Mouse (Mus musculus) telencephalon, adult 2 months (tissue): ENCODE measurements at regions not wholly inside any gene's neighbourhood (a gene's known extent, or its start where the extent isn't known, plus 50 kb on each side); places are given as distances from the start of the nearest gene placed in this dataset.

Source experiments
- DNase-seq: peaks from one replicate; pipeline ENCODE4 v3.0.0-alpha.2; 2011; ENCODE audit warnings: low read depth, low spot score

- no peak for DNase-seq
Observed at GRCm38 (mm10) chr15:38569011-38569640, 1143.8 kb downstream of the 4930447A16Rik start.

GRCm38 (mm10) chr15:38570144-38570543 is 1144.8 kb downstream of the 4930447A16Rik start:
- DNase-seq = no peak

- no peak for DNase-seq
Observed at GRCm38 (mm10) chr15:38570735-38571134, 1145.4 kb downstream of the 4930447A16Rik start.

GRCm38 (mm10) chr15:38572652-38573051 is 1147.3 kb downstream of the 4930447A16Rik start:
- DNase-seq = no peak

GRCm38 (mm10) chr15:38574447-38574846 is 1149.1 kb downstream of the 4930447A16Rik start:
- no peak for DNase-seq

GRCm38 (mm10) chr15:38575254-38575653 is 1149.9 kb downstream of the 4930447A16Rik start:
- DNase-seq = no peak

GRCm38 (mm10) chr15:38577691-38578090 is 1152.3 kb downstream of the 4930447A16Rik start:
- DNase-seq = no peak

- DNase-seq = no peak
Observed at GRCm38 (mm10) chr15:38579481-38579880, 1154.1 kb downstream of the 4930447A16Rik start.

GRCm38 (mm10) chr15:38583500-38583899 is 1158.1 kb downstream of the 4930447A16Rik start:
- DNase-seq = no peak

- DNase-seq = no peak
Observed at GRCm38 (mm10) chr15:38584425-38584824, 1159.1 kb downstream of the 4930447A16Rik start.

GRCm38 (mm10) chr15:38585610-38586009 is 1160.3 kb downstream of the 4930447A16Rik start:
- peak; percentile 39 for DNase-seq

- no peak for DNase-seq
Observed at GRCm38 (mm10) chr15:38586594-38586993, 1161.2 kb downstream of the 4930447A16Rik start.

GRCm38 (mm10) chr15:38588268-38588667 is 1162.9 kb downstream of the 4930447A16Rik start:
- DNase-seq = no peak

- DNase-seq = no peak
Observed at GRCm38 (mm10) chr15:38589010-38589409, 1163.7 kb downstream of the 4930447A16Rik start.

- DNase-seq = no peak
Observed at GRCm38 (mm10) chr15:38589675-38590074, 1164.3 kb downstream of the 4930447A16Rik start.

GRCm38 (mm10) chr15:38594095-38594494 is 1168.7 kb downstream of the 4930447A16Rik start:
- no peak for DNase-seq

GRCm38 (mm10) chr15:38594747-38595146 is 1169.4 kb downstream of the 4930447A16Rik start:
- DNase-seq = no peak

GRCm38 (mm10) chr15:38595820-38596219 is 1170.5 kb downstream of the 4930447A16Rik start:
- DNase-seq = no peak

- DNase-seq = no peak
Observed at GRCm38 (mm10) chr15:38597458-38597857, 1172.1 kb downstream of the 4930447A16Rik start.

GRCm38 (mm10) chr15:38601436-38601835 is 1176.1 kb downstream of the 4930447A16Rik start:
- no peak for DNase-seq

GRCm38 (mm10) chr15:38602187-38602870 is 1177.0 kb downstream of the 4930447A16Rik start:
- DNase-seq = peak; percentile 74

GRCm38 (mm10) chr15:38603918-38604317 is 1178.6 kb downstream of the 4930447A16Rik start:
- no peak for DNase-seq

GRCm38 (mm10) chr15:38607368-38607767 is 1182.0 kb downstream of the 4930447A16Rik start:
- DNase-seq = no peak
